Mouse (Mus musculus) stomach, embryonic 14.5 days (tissue): ENCODE data around the gene Tfcp2l1. TPM values are rescaled to one million over a fixed set of nuclear protein-coding genes. Genes with fewer than 3 reads are reported as not detected.

Experiments
- ATAC-seq: fragments of 200-750 bp; cut with Nextera tagmentation; 2 replicates; pipeline ENCODE4 v1.8.0; 2017; ENCODE audit warnings: low read depth, moderate TSS enrichment; ENCODE audit not compliant: insufficient number of reproducible peaks, insufficient read depth, low FRiP score
- H3K27ac ChIP-seq: fragments of 300-500 bp; sonication (generic); 2 replicates; pipeline ENCODE4 v1.5.1; 2014; ENCODE audit warnings: mild to moderate bottlenecking, low read length, moderate library complexity, mixed read lengths
- H3K27me3 ChIP-seq: fragments of 300-500 bp; sonication (generic); 2 replicates; pipeline ENCODE4 v1.6.1; 2014; ENCODE audit warnings: low read length, control low read depth, mixed read lengths; ENCODE audit not compliant: control insufficient read depth, insufficient read depth
- H3K36me3 ChIP-seq: fragments of 300-500 bp; sonication (generic); 2 replicates; pipeline ENCODE4 v1.6.1; 2014; ENCODE audit warnings: mild to moderate bottlenecking, control low read depth, low read length, moderate library complexity, mixed read lengths; ENCODE audit not compliant: control insufficient read depth, insufficient read depth
- H3K4me1 ChIP-seq: fragments of 300-500 bp; sonication (generic); 2 replicates; pipeline ENCODE4 v1.6.1; 2014; ENCODE audit warnings: low read length, control low read depth, mixed read lengths; ENCODE audit not compliant: control insufficient read depth, insufficient read depth
- H3K4me2 ChIP-seq: fragments of 300-500 bp; sonication (generic); replicated peaks from 2 replicates; pipeline ENCODE4 v1.6.1; 2014; ENCODE audit warnings: low read depth, low read length, control low read depth
- H3K4me3 ChIP-seq: fragments of 300-500 bp; sonication (generic); 2 replicates; pipeline ENCODE4 v1.5.1; 2014; ENCODE audit warnings: low read depth, low read length, control low read depth
- H3K9ac ChIP-seq: fragments of 300-500 bp; sonication (generic); replicated peaks from 2 replicates; pipeline ENCODE4 v1.6.1; 2014; ENCODE audit warnings: low read depth, mild to moderate bottlenecking, control low read depth, low read length, moderate library complexity, mixed read lengths
- H3K9me3 ChIP-seq: fragments of 300-500 bp; sonication (generic); 2 replicates; pipeline ENCODE4 v1.6.1; 2016; ENCODE audit warnings: low read depth, low read length, control low read depth; ENCODE audit not compliant: control insufficient read depth
- WGBS: fragments of 180-500 bp; shearing (Covaris S2); extraction: QIAGEN DNeasy Blood & Tissue Kit; methylation state at CpG from one replicate; pipeline ENCODE4 v1.1.7; 2014; 5-methylcytosine and 5-hydroxymethylcytosine counted together
- polyA plus RNA-seq: library from polyadenylated mRNA; unstranded; fragments of >200 nt; fragmentation: Nextera tagmentation; extraction: Ambion mirVana; gene quantifications from 2 replicates; pipeline ENCODE4 v1.2.1, GENCODE M21; 2014

Tfcp2l1 gene
- 1.4 and 1.5 TPM in 2 replicates for polyA plus RNA-seq

- WGBS, result under 1% methylated on average over 48 of the region's 48 CpGs
- H3K4me3 ChIP-seq, result peak within 1 kb of the TSS; percentile 40
- H3K9ac ChIP-seq, result no peak within 1 kb of the TSS
- H3K4me2 ChIP-seq, result peak within 1 kb of the TSS; percentile 91
- peaks cover 5% of the 10 kb centered on the region; the same call in 1 of the 2 replicates for H3K27me3 ChIP-seq
- H3K4me1 ChIP-seq, result no peaks in the 10 kb centered on the region
- no peaks in the 10 kb centered on the region for H3K36me3 ChIP-seq
- peak; percentile 90 for ATAC-seq
- no peak within 1 kb of the TSS for H3K27ac ChIP-seq
- no peaks in the 10 kb centered on the region for H3K9me3 ChIP-seq
These were observed at the start of gene Tfcp2l1 for GRCm38 (mm10) chr1:118627781-118628464. Tfcp2l1 (plus strand) TSS chr1:118627945.

GRCm38 (mm10) chr1:118580174-118580702 lies 47.5 kb upstream of the Tfcp2l1 start:
- Histone ChIP-seq H3K4me1 (no peaks in the 10 kb centered on the region), H3K27ac (no peak overlapping the region), H3K9ac (no peak overlapping the region), H3K36me3 (peaks cover 29% of the 10 kb centered on the region), H3K4me2 (no peak overlapping the region), H3K27me3 (no peaks in the 10 kb centered on the region), H3K9me3 (no peaks in the 10 kb centered on the region), H3K4me3 (no peak overlapping the region)
- WGBS, result 92% methylated on average over 2 of the region's 2 CpGs
- ATAC-seq, result no peak

GRCm38 (mm10) chr1:118581179-118581578 lies 46.6 kb upstream of the Tfcp2l1 start:
- WGBS, result 95% methylated on average over 8 of the region's 8 CpGs
- no peak for ATAC-seq
- Histone ChIP-seq H3K36me3 (peaks cover 25% of the 10 kb centered on the region), H3K9ac (no peak overlapping the region), H3K27me3 (no peaks in the 10 kb centered on the region), H3K9me3 (no peaks in the 10 kb centered on the region), H3K4me3 (no peak overlapping the region), H3K4me1 (no peaks in the 10 kb centered on the region), H3K27ac (no peak overlapping the region), H3K4me2 (no peak overlapping the region)

- Histone ChIP-seq H3K36me3 (peaks cover 33% of the 10 kb centered on the region), H3K4me2 (no peak overlapping the region), H3K27me3 (no peaks in the 10 kb centered on the region), H3K9ac (no peak overlapping the region), H3K4me1 (no peaks in the 10 kb centered on the region), H3K4me3 (no peak overlapping the region), H3K27ac (no peak overlapping the region), H3K9me3 (no peaks in the 10 kb centered on the region)
- ATAC-seq, result no peak
- 66% methylated on average over 5 of the region's 5 CpGs for WGBS
These were observed 38.0 kb upstream of the Tfcp2l1 start for GRCm38 (mm10) chr1:118589721-118590120.

GRCm38 (mm10) chr1:118592933-118593332 lies 34.8 kb upstream of the Tfcp2l1 start:
- Histone ChIP-seq H3K36me3 (peaks cover 41% of the 10 kb centered on the region), H3K9ac (no peak overlapping the region)

GRCm38 (mm10) chr1:118595395-118595794 lies 32.4 kb upstream of the Tfcp2l1 start:
- Histone ChIP-seq H3K4me3 (no peak overlapping the region), H3K36me3 (peaks cover 43% of the 10 kb centered on the region), H3K4me1 (0 out of 2 replicates have a peak, but pooled peaks cover 3% of the 10 kb centered on the region), H3K27ac (no peak overlapping the region), H3K4me2 (no peak overlapping the region), H3K9me3 (no peaks in the 10 kb centered on the region), H3K9ac (no peak overlapping the region), H3K27me3 (no peaks in the 10 kb centered on the region)
- WGBS, result 56% methylated on average over 2 of the region's 2 CpGs
- ATAC-seq, result no peak

More at GRCm38 (mm10) chr1:118592933-118593332, 34.8 kb upstream of the Tfcp2l1 start:
- 92% methylated on average over 4 of the region's 4 CpGs for WGBS
- Histone ChIP-seq H3K4me3 (no peak overlapping the region), H3K4me1 (0 out of 2 replicates have a peak, but pooled peaks cover under 1% of the 10 kb centered on the region), H3K9me3 (no peaks in the 10 kb centered on the region), H3K27me3 (no peaks in the 10 kb centered on the region), H3K27ac (no peak overlapping the region), H3K4me2 (no peak overlapping the region)
- no peak for ATAC-seq

GRCm38 (mm10) chr1:118597475-118598213 lies 30.1 kb upstream of the Tfcp2l1 start:
- 74% methylated on average over 2 of the region's 2 CpGs for WGBS
- H3K9me3 ChIP-seq, result no peaks in the 10 kb centered on the region
- no peak for ATAC-seq
- no peak overlapping the region for H3K4me2 ChIP-seq
- H3K27ac ChIP-seq, result no peak overlapping the region
- 0 out of 2 replicates have a peak, but pooled peaks cover 3% of the 10 kb centered on the region for H3K4me1 ChIP-seq
- no peak overlapping the region for H3K9ac ChIP-seq
- no peak overlapping the region for H3K4me3 ChIP-seq
- no peaks in the 10 kb centered on the region for H3K27me3 ChIP-seq
- H3K36me3 ChIP-seq, result peaks cover 50% of the 10 kb centered on the region

- Histone ChIP-seq H3K9ac (no peak overlapping the region), H3K4me2 (no peak overlapping the region), H3K4me1 (0 out of 2 replicates have a peak, but pooled peaks cover 3% of the 10 kb centered on the region), H3K9me3 (no peaks in the 10 kb centered on the region), H3K4me3 (no peak overlapping the region), H3K36me3 (peaks cover 47% of the 10 kb centered on the region), H3K27ac (no peak overlapping the region), H3K27me3 (no peaks in the 10 kb centered on the region)
- no peak for ATAC-seq
- WGBS, result 73% methylated on average over 3 of the region's 3 CpGs
These were observed 29.4 kb upstream of the Tfcp2l1 start for GRCm38 (mm10) chr1:118598339-118598738.
